Mouse (Mus musculus): ENCODE measurements around the gene Chrdl1. TPM values are rescaled to one million over a fixed set of nuclear protein-coding genes. Genes with fewer than 3 reads are reported as not detected.
A peak's percentile ranks its signal among the peaks of the same experiment; 100 is the strongest.

Gene Chrdl1
- 0.55 and 1.6 TPM in 2 replicates for polyA plus RNA-seq (2012; rRNA removed)

GRCm38 (mm10) chrX:143393791-143394369, at the start of gene Chrdl1:
Chrdl1 (minus strand) TSS chrX:143394262.
- TF ChIP-seq POLR2A (IDR thresholded peaks at IDR 0.05; ENCODE audit: low read depth, low read length) (no peak), CTCF (IDR thresholded peaks at IDR 0.05; ENCODE audit: extremely low read depth, insufficient read length, insufficient replicate concordance, low read depth, low read length) (no peak)

GRCm38 (mm10) chrX:143442638-143443037, 48.6 kb upstream of the Chrdl1 start:
- 46% methylated on average over 4 of the region's 4 CpGs for WGBS
- Histone ChIP-seq H3K4me1 (ENCODE audit: control insufficient read depth, insufficient read depth, insufficient read length, low read length) (no peaks in the 10 kb centered on the region), H3K27me3 (ENCODE audit: control insufficient read depth, insufficient read depth, low read length) (no peaks in the 10 kb centered on the region), H3K4me3 (ENCODE audit: low read depth, low read length) (no peak overlapping the region), H3K27ac (ENCODE audit: insufficient read depth, low read depth, low read length) (no peak overlapping the region), H3K36me3 (ENCODE audit: control insufficient read depth, insufficient read depth, low read length) (no peaks in the 10 kb centered on the region)
- no peak for TF ChIP-seq POLR2A (IDR thresholded peaks at IDR 0.05; ENCODE audit: low read depth, low read length)
- no peak for TF ChIP-seq CTCF (IDR thresholded peaks at IDR 0.05; ENCODE audit: extremely low read depth, insufficient read length, insufficient replicate concordance, low read depth, low read length)

More at GRCm38 (mm10) chrX:143393791-143394369, at the start of gene Chrdl1:
- no peaks in the 10 kb centered on the region for H3K36me3 ChIP-seq (ENCODE audit: control insufficient read depth, insufficient read depth, low read length)
- 12% methylated on average over 29 of the region's 37 CpGs for WGBS
- H3K4me1 ChIP-seq (ENCODE audit: control insufficient read depth, insufficient read depth, insufficient read length, low read length), result no peaks in the 10 kb centered on the region
- no peak within 1 kb of the TSS for H3K27ac ChIP-seq (ENCODE audit: insufficient read depth, low read depth, low read length)
- peak within 1 kb of the TSS; percentile 22 for H3K4me3 ChIP-seq (ENCODE audit: low read depth, low read length)
- no peaks in the 10 kb centered on the region for H3K27me3 ChIP-seq (ENCODE audit: control insufficient read depth, insufficient read depth, low read length)

- H3K27ac ChIP-seq (ENCODE audit: insufficient read depth, low read depth, low read length), result no peak overlapping the region
- no peak overlapping the region for H3K4me3 ChIP-seq (ENCODE audit: low read depth, low read length)
- H3K36me3 ChIP-seq (ENCODE audit: control insufficient read depth, insufficient read depth, low read length), result no peaks in the 10 kb centered on the region
- no peaks in the 10 kb centered on the region for H3K27me3 ChIP-seq (ENCODE audit: control insufficient read depth, insufficient read depth, low read length)
- H3K4me1 ChIP-seq (ENCODE audit: control insufficient read depth, insufficient read depth, insufficient read length, low read length), result no peaks in the 10 kb centered on the region
- no peak for TF ChIP-seq POLR2A (IDR thresholded peaks at IDR 0.05; ENCODE audit: low read depth, low read length)
- WGBS, result 49% methylated on average over 2 of the region's 2 CpGs
Observed at GRCm38 (mm10) chrX:143404601-143405000, 10.5 kb upstream of the Chrdl1 start.

GRCm38 (mm10) chrX:143366256-143366959, 27.7 kb downstream of the Chrdl1 start:
- Histone ChIP-seq H3K4me3 (ENCODE audit: low read depth, low read length) (no peak overlapping the region), H3K27ac (ENCODE audit: insufficient read depth, low read depth, low read length) (no peak overlapping the region), H3K27me3 (ENCODE audit: control insufficient read depth, insufficient read depth, low read length) (no peaks in the 10 kb centered on the region), H3K4me1 (ENCODE audit: control insufficient read depth, insufficient read depth, insufficient read length, low read length) (no peaks in the 10 kb centered on the region), H3K36me3 (ENCODE audit: control insufficient read depth, insufficient read depth, low read length) (no peaks in the 10 kb centered on the region)
- TF ChIP-seq CTCF (IDR thresholded peaks at IDR 0.05; ENCODE audit: extremely low read depth, insufficient read length, insufficient replicate concordance, low read depth, low read length), result no peak
- no peak for TF ChIP-seq POLR2A (IDR thresholded peaks at IDR 0.05; ENCODE audit: low read depth, low read length)
- 68% methylated on average over 4 of the region's 4 CpGs for WGBS

GRCm38 (mm10) chrX:143347227-143347626, 46.8 kb downstream of the Chrdl1 start:
- Histone ChIP-seq H3K27ac (ENCODE audit: insufficient read depth, low read depth, low read length) (no peak overlapping the region), H3K27me3 (ENCODE audit: control insufficient read depth, insufficient read depth, low read length) (no peaks in the 10 kb centered on the region), H3K36me3 (ENCODE audit: control insufficient read depth, insufficient read depth, low read length) (no peaks in the 10 kb centered on the region), H3K4me3 (ENCODE audit: low read depth, low read length) (no peak overlapping the region), H3K4me1 (ENCODE audit: control insufficient read depth, insufficient read depth, insufficient read length, low read length) (no peaks in the 10 kb centered on the region)
- TF ChIP-seq CTCF (IDR thresholded peaks at IDR 0.05; ENCODE audit: extremely low read depth, insufficient read length, insufficient replicate concordance, low read depth, low read length), result no peak
- 58% methylated on average over 5 of the region's 5 CpGs for WGBS

DNA sequence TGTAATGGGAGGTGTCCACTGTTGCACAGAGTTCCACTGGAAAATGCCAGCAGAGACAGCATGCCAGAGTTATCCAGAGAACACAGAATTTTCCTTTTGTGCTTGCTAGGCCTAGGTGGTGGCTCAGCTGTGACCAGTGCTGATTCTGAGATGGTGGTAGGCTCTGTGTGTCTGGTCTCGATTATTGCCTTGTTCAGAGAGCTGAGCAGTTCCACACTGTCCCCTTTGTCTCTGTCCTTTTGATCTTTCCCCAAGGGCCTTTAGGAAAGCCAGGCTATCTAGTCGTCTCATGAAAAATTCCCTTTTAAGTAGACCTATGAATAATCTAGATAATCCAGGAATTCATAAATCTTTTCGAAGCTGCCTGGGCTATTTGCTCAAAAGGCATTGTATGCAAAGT, 47.3 kb downstream of the Chrdl1 start:
- 50% methylated on average over 3 of the region's 3 CpGs for WGBS
- H3K4me3 ChIP-seq (ENCODE audit: low read depth, low read length), result no peak overlapping the region
- TF ChIP-seq CTCF (IDR thresholded peaks at IDR 0.05; ENCODE audit: extremely low read depth, insufficient read length, insufficient replicate concordance, low read depth, low read length), result no peak
- TF ChIP-seq POLR2A (IDR thresholded peaks at IDR 0.05; ENCODE audit: low read depth, low read length), result no peak
- no peaks in the 10 kb centered on the region for H3K36me3 ChIP-seq (ENCODE audit: control insufficient read depth, insufficient read depth, low read length)
- no peak overlapping the region for H3K27ac ChIP-seq (ENCODE audit: insufficient read depth, low read depth, low read length)
- H3K27me3 ChIP-seq (ENCODE audit: control insufficient read depth, insufficient read depth, low read length), result no peaks in the 10 kb centered on the region
- no peaks in the 10 kb centered on the region for H3K4me1 ChIP-seq (ENCODE audit: control insufficient read depth, insufficient read depth, insufficient read length, low read length)

DNA sequence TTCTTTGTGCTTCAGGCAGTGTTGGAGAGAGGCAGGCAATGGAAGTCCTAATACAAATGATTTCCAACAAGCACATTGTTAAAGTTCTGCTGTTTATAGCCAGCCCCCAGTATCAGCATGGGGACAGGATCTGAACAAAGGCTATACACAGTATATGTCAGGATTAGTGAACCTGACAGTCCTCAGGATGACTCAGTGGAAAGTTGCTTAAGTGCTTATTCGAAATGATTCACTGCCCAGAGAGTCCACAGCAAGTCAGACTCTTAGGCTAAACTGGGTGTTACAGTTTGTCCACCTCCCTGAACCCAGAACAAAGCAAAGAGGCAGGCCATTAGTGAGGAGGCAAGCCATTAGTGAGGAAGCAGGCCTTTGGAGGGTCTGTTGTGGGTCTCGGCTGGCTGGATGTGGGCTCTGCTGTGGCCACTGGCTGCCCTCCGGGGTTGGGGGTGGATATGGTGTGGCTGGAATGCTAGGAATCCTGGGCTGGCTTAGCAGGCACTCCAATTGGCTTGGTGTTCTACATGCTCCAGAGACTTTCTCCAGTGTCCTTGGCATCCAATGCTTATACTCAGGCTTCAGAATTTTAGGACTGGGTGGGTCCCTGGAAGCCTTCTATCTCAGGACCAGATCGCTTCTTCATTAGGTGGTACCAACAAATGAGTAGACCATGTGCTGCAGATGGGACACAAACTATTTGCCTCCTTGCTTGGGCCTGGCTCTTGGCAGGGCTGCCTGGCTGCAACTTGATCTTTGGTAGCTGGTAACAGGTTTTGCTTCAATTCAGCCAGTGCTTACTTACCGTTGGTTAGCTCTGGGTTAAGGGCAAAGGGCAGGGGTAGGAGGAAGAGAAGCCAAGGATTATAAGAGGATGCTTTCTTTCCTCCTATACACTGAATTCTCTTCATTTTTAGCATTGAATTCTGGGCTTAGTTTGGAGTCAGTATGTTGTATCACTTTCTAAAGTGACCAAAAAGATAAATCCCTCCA, 49.3 kb downstream of the Chrdl1 start:
- no peaks in the 10 kb centered on the region for H3K27me3 ChIP-seq (ENCODE audit: control insufficient read depth, insufficient read depth, low read length)
- no peak overlapping the region for H3K27ac ChIP-seq (ENCODE audit: insufficient read depth, low read depth, low read length)
- H3K4me1 ChIP-seq (ENCODE audit: control insufficient read depth, insufficient read depth, insufficient read length, low read length), result no peaks in the 10 kb centered on the region
- H3K4me3 ChIP-seq (ENCODE audit: low read depth, low read length), result no peak overlapping the region
- no peaks in the 10 kb centered on the region for H3K36me3 ChIP-seq (ENCODE audit: control insufficient read depth, insufficient read depth, low read length)
- 53% methylated on average over 5 of the region's 5 CpGs for WGBS
- TF ChIP-seq POLR2A (IDR thresholded peaks at IDR 0.05; ENCODE audit: low read depth, low read length), result no peak
- no peak for TF ChIP-seq CTCF (IDR thresholded peaks at IDR 0.05; ENCODE audit: extremely low read depth, insufficient read length, insufficient replicate concordance, low read depth, low read length)

Measured in small intestine, adult 2 months (tissue).